Mouse (Mus musculus) forebrain, embryonic 13.5 days (tissue): Measurements from ENCODE around the gene Anapc11. TPM values are rescaled to one million over a fixed set of nuclear protein-coding genes. Genes with fewer than 3 reads are reported as not detected.

ENCODE experiments used
- ATAC-seq: fragments of 200-750 bp; cut with Nextera tagmentation; 2 replicates; pipeline ENCODE4 v1.8.0; 2017
- H3K27ac ChIP-seq: fragments of 300-500 bp; sonication (generic); 2 replicates; pipeline ENCODE4 v1.5.1; 2015; ENCODE audit warnings: inconsistent platforms, mild to moderate bottlenecking, moderate library complexity
- H3K27me3 ChIP-seq: fragments of 300-500 bp; sonication (generic); 2 replicates; pipeline ENCODE4 v1.6.1; 2015; ENCODE audit warnings: mild to moderate bottlenecking, inconsistent platforms
- H3K36me3 ChIP-seq: fragments of 300-500 bp; sonication (generic); 2 replicates; pipeline ENCODE4 v1.6.1; 2015; ENCODE audit warnings: mild to moderate bottlenecking, inconsistent platforms; ENCODE audit not compliant: poor library complexity, severe bottlenecking
- H3K4me1 ChIP-seq: fragments of 300-500 bp; sonication (generic); 2 replicates; pipeline ENCODE4 v1.6.1; 2015; ENCODE audit warnings: inconsistent platforms
- H3K4me2 ChIP-seq: fragments of 300-500 bp; sonication (generic); 2 replicates; pipeline ENCODE4 v1.6.1; 2015; ENCODE audit warnings: inconsistent platforms, mild to moderate bottlenecking, moderate library complexity
- H3K4me3 ChIP-seq: fragments of 300-500 bp; sonication (generic); 2 replicates; pipeline ENCODE4 v1.5.1; 2015; ENCODE audit warnings: mild to moderate bottlenecking, inconsistent platforms
- H3K9ac ChIP-seq: fragments of 300-500 bp; sonication (generic); 2 replicates; pipeline ENCODE4 v1.6.1; 2015; ENCODE audit warnings: mild to moderate bottlenecking, inconsistent platforms
- H3K9me3 ChIP-seq: fragments of 300-500 bp; sonication (generic); replicated peaks from 2 replicates; pipeline ENCODE4 v1.6.1; 2016; ENCODE audit warnings: inconsistent platforms
- WGBS: fragments of 180-500 bp; shearing (Covaris S2); methylation state at CpG from one replicate; pipeline ENCODE4 v1.1.7; 2015; 5-methylcytosine and 5-hydroxymethylcytosine counted together
- polyA plus RNA-seq: library from polyadenylated mRNA; unstranded; fragments of >200 nt; fragmentation: Nextera tagmentation; extraction: Ambion mirVana; gene quantifications from 2 replicates; pipeline ENCODE4 v1.2.1, GENCODE M21; 2015

Gene Anapc11
- polyA plus RNA-seq, 1 experiment from 2014 or later = 211 TPM

- no peaks in the 10 kb centered on the region for H3K4me1 ChIP-seq
- H3K36me3 ChIP-seq = peaks cover 94% of the 10 kb centered on the region
- H3K9ac ChIP-seq = no peak overlapping the region
- no peak overlapping the region for H3K27ac ChIP-seq
- no peak overlapping the region for H3K4me3 ChIP-seq
- H3K27me3 ChIP-seq = no peaks in the 10 kb centered on the region
- H3K9me3 ChIP-seq = peaks cover 1% of the 10 kb centered on the region; the same call in 1 of the 2 replicates
- H3K4me2 ChIP-seq = no peak overlapping the region
- no peak for ATAC-seq
- 96% methylated on average over 13 of the region's 13 CpGs for WGBS
Measured at GRCm38 (mm10) chr11:120562949-120563348, 35.3 kb upstream of the Anapc11 start.

- no peaks in the 10 kb centered on the region for H3K27me3 ChIP-seq
- no peak overlapping the region for H3K4me3 ChIP-seq
- H3K27ac ChIP-seq = no peak overlapping the region
- no peak overlapping the region for H3K4me2 ChIP-seq
- peaks cover 98% of the 10 kb centered on the region for H3K36me3 ChIP-seq
- H3K9ac ChIP-seq = peak overlapping the region; percentile 4; the same call in 1 of the 2 replicates
- H3K4me1 ChIP-seq = no peaks in the 10 kb centered on the region
- ATAC-seq = no peak
- H3K9me3 ChIP-seq = no peaks in the 10 kb centered on the region
- WGBS = 89% methylated on average over 9 of the region's 9 CpGs
Measured at GRCm38 (mm10) chr11:120565114-120565513, 33.1 kb upstream of the Anapc11 start.

DNA sequence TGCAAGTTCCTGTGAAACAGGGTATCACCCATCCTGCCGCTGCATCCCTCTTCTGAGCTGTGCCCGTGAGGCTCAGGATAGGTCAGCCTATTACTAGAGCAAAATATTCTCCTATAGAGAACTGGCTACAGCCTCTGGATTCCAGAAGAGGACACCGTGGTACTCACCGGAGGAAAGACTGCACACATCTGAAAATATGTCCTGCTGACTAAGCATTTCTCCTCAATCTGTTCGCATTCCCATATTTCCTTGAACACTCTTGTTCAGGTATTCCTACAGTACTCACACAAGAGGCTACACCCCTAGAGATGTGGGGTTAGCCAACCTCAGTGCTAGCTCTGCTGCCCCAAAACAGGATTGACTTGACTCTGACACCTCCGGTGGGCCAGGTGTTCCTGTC, 29.9 kb upstream of the Anapc11 start:
- H3K27ac ChIP-seq = no peak overlapping the region
- peaks cover 80% of the 10 kb centered on the region for H3K36me3 ChIP-seq
- no peaks in the 10 kb centered on the region for H3K9me3 ChIP-seq
- 92% methylated on average over 6 of the region's 6 CpGs for WGBS
- H3K27me3 ChIP-seq = no peaks in the 10 kb centered on the region
- H3K4me1 ChIP-seq = peaks cover 14% of the 10 kb centered on the region
- H3K4me3 ChIP-seq = no peak overlapping the region
- peak overlapping the region; percentile 21; the same call in 1 of the 2 replicates for H3K9ac ChIP-seq
- ATAC-seq = no peak
- no peak overlapping the region for H3K4me2 ChIP-seq

GRCm38 (mm10) chr11:120571122-120571521, 27.1 kb upstream of the Anapc11 start:
- Histone ChIP-seq H3K9me3 (no peaks in the 10 kb centered on the region), H3K4me1 (peaks cover 23% of the 10 kb centered on the region), H3K27me3 (no peaks in the 10 kb centered on the region), H3K36me3 (peaks cover 52% of the 10 kb centered on the region), H3K4me3 (peak overlapping the region; percentile 80), H3K4me2 (peak overlapping the region; percentile 87), H3K9ac (peak overlapping the region; percentile 84), H3K27ac (no peak overlapping the region)
- WGBS = 94% methylated on average over 3 of the region's 3 CpGs
- no peak for ATAC-seq

DNA sequence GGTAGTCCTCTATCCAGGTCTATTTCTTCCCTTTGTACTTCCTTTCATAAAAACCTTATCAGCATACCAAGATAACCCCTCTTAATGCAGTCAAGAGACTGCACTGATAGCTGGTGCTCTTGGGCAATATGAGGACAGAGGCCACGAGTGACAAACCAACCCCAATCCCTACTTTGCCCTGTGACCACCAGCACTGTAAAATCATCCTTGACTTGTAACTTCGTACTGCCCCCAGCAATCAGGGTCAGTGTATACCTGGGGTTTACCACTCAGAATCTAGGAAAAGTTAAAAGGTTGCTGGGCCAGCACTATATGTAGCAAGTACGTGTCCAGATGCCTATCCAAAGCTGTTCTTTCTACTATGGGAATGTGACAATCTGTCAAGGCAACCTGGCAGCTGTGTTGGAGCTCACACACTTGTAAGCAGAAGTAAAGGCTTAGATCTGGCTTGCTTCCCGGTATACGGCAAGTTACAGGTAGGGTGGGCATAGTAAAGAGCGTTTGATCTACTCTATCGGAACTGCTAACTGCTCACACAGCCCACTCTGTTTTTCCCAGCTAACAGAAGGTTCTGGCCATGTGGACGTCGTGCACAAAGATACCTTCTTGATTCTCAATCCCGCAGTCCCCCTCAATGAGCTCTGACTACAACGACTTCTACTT, 26.3 kb upstream of the Anapc11 start:
- H3K27ac ChIP-seq = peak overlapping the region; percentile 86
- 15% methylated on average over 11 of the region's 11 CpGs for whole genome bisulfite sequencing
- H3K27me3 ChIP-seq = no peaks in the 10 kb centered on the region
- no peak for ATAC-seq
- H3K4me1 ChIP-seq = peaks cover 23% of the 10 kb centered on the region
- H3K4me3 ChIP-seq = peak overlapping the region; percentile 80
- H3K9ac ChIP-seq = peak overlapping the region; percentile 84
- H3K36me3 ChIP-seq = peaks cover 45% of the 10 kb centered on the region
- H3K4me2 ChIP-seq = peak overlapping the region; percentile 87
- H3K9me3 ChIP-seq = no peaks in the 10 kb centered on the region

DNA sequence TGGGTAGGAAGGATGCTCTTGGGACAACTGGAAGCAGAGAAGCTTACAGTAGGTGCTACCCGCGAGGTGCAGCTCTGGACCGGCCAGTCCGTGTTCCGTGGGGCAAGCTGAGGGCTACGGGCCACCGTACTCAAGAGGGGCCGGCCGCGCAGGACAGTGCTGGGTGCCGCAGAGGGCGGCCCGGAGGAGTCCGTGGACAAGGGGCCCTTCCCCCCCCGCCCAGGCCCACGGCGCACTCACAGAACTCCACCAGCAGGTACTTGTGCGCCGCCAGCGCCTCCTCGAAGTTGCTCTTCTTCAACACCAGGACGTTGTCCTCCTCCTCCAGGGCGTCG, 25.8 kb upstream of the Anapc11 start:
- H3K4me1 ChIP-seq = peaks cover 23% of the 10 kb centered on the region
- 0% methylated on average over 20 of the region's 24 CpGs for WGBS
- ATAC-seq = peak; percentile 17
- H3K27ac ChIP-seq = peak overlapping the region; percentile 86
- peak overlapping the region; percentile 80 for H3K4me3 ChIP-seq
- no peaks in the 10 kb centered on the region for H3K27me3 ChIP-seq
- peaks cover 45% of the 10 kb centered on the region for H3K36me3 ChIP-seq
- H3K4me2 ChIP-seq = peak overlapping the region; percentile 87
- no peaks in the 10 kb centered on the region for H3K9me3 ChIP-seq
- H3K9ac ChIP-seq = peak overlapping the region; percentile 84

- under 1% methylated on average over 94 of the region's 94 CpGs for WGBS
- peak within 1 kb of the TSS; percentile 80 for H3K4me3 ChIP-seq
- H3K4me1 ChIP-seq = peaks cover 23% of the 10 kb centered on the region
- no peaks in the 10 kb centered on the region for H3K27me3 ChIP-seq
- no peaks in the 10 kb centered on the region for H3K9me3 ChIP-seq
- ATAC-seq = peak; percentile 96
- peak within 1 kb of the TSS; percentile 86 for H3K27ac ChIP-seq
- H3K4me2 ChIP-seq = peak within 1 kb of the TSS; percentile 87
- peak within 1 kb of the TSS; percentile 84 for H3K9ac ChIP-seq
- peaks cover 45% of the 10 kb centered on the region for H3K36me3 ChIP-seq
Measured at GRCm38 (mm10) chr11:120572752-120573584, 25.3 kb upstream of the Anapc11 start, which contains the start of gene P4hb. Gene P4hb (minus strand): TSS chr11:120573253.

GRCm38 (mm10) chr11:120573585-120574277, 24.5 kb upstream of the Anapc11 start:
- H3K9me3 ChIP-seq = no peaks in the 10 kb centered on the region
- H3K4me2 ChIP-seq = peak overlapping the region; percentile 87
- H3K27ac ChIP-seq = peak overlapping the region; percentile 86
- peaks cover 45% of the 10 kb centered on the region for H3K36me3 ChIP-seq
- no peak for ATAC-seq
- peaks cover 24% of the 10 kb centered on the region for H3K4me1 ChIP-seq
- no peaks in the 10 kb centered on the region for H3K27me3 ChIP-seq
- peak overlapping the region; percentile 80 for H3K4me3 ChIP-seq
- H3K9ac ChIP-seq = peak overlapping the region; percentile 83
- under 1% methylated on average over 23 of the region's 23 CpGs for WGBS

GRCm38 (mm10) chr11:120574278-120574600, 24.0 kb upstream of the Anapc11 start:
- Histone ChIP-seq H3K9me3 (no peaks in the 10 kb centered on the region), H3K27me3 (no peaks in the 10 kb centered on the region), H3K4me2 (peak overlapping the region; percentile 87), H3K4me1 (peaks cover 29% of the 10 kb centered on the region), H3K4me3 (peak overlapping the region; percentile 80), H3K9ac (peak overlapping the region; percentile 83), H3K36me3 (peaks cover 46% of the 10 kb centered on the region), H3K27ac (no peak overlapping the region)
- ATAC-seq = no peak
- WGBS = 44% methylated on average over 5 of the region's 5 CpGs

GRCm38 (mm10) chr11:120575046-120575445, 23.2 kb upstream of the Anapc11 start:
- H3K9me3 ChIP-seq = no peaks in the 10 kb centered on the region
- H3K27ac ChIP-seq = no peak overlapping the region
- H3K9ac ChIP-seq = no peak overlapping the region
- no peak overlapping the region for H3K4me2 ChIP-seq
- ATAC-seq = no peak
- 67% methylated on average over 2 of the region's 2 CpGs for WGBS
- H3K27me3 ChIP-seq = no peaks in the 10 kb centered on the region
- H3K4me1 ChIP-seq = peaks cover 38% of the 10 kb centered on the region
- H3K4me3 ChIP-seq = no peak overlapping the region
- H3K36me3 ChIP-seq = peaks cover 46% of the 10 kb centered on the region

DNA sequence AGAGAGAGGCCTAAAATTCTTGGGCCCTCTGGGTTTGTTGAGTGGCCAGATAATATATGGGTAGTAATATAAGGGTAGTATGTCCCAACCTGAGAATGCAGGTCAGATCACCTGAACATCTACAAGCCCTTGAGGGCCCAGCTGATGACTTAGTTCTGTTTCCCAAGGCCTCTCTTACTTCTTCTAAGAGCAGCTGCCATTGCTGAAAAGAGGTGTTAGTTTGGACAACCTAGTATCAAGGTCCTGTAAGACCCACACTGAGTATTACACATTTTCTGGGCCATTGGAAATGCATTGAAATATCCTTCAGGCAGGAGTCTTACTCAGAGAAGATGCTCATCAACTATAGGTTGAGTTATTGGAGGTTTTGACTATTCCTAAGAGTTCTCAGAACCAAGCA, 22.3 kb upstream of the Anapc11 start:
- peaks cover 37% of the 10 kb centered on the region for H3K36me3 ChIP-seq
- no peak overlapping the region for H3K4me2 ChIP-seq
- H3K27me3 ChIP-seq = no peaks in the 10 kb centered on the region
- H3K27ac ChIP-seq = no peak overlapping the region
- H3K9ac ChIP-seq = no peak overlapping the region
- peaks cover 41% of the 10 kb centered on the region for H3K4me1 ChIP-seq
- no peak overlapping the region for H3K4me3 ChIP-seq
- no peaks in the 10 kb centered on the region for H3K9me3 ChIP-seq
- ATAC-seq = no peak

- H3K27ac ChIP-seq = no peak overlapping the region
Measured at GRCm38 (mm10) chr11:120576365-120576981, 21.7 kb upstream of the Anapc11 start.

More at GRCm38 (mm10) chr11:120576365-120576981, 21.7 kb upstream of the Anapc11 start:
- ATAC-seq = no peak
- Histone ChIP-seq H3K9ac (no peak overlapping the region), H3K4me3 (no peak overlapping the region), H3K4me2 (no peak overlapping the region), H3K4me1 (peaks cover 36% of the 10 kb centered on the region), H3K27me3 (no peaks in the 10 kb centered on the region), H3K9me3 (no peaks in the 10 kb centered on the region), H3K36me3 (peaks cover 32% of the 10 kb centered on the region)
- 88% methylated on average over 3 of the region's 3 CpGs for WGBS
